Mouse (Mus musculus) heart, postnatal 25 days (tissue): ENCODE measurements at regions not wholly inside any gene's neighbourhood (a gene's known extent, or its start where the extent isn't known, plus 50 kb on each side); places are given as distances from the start of the nearest gene placed in this dataset.

Experiments
- DNase-seq: peaks from one replicate; pipeline ENCODE4 v3.0.0; 2022; ENCODE audit warnings: low spot score
- intact Hi-C: fragments of 180-260 bp; cut with DNase I; formaldehyde crosslinking; loops from one replicate; pipeline ENCODE4 v1.15.1; 2025

DNA sequence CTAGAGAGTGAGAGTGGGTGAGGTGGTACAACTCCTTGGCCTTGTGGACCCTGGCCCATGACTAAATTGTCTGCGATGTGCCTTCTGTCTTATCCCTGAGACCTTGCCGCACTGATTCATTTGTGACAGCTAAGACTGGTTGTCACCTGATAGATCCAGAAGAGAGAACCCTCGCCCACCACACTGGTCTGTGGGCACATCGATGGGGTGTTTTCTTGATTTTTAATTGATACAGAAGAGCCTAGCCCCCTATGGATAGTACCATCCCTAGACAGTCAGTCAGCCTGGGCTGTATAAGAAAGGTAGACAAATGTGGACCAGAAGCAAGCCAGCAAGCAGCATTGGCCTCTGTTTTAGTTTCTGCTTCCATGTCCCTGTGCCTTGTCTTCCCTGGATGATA, 222.9 kb downstream of the Irs2 start:
- DNase-seq, result no peak
- intact Hi-C loops, result no loop called here

GRCm38 (mm10) chr8:10784481-10784880, 223.8 kb downstream of the Irs2 start:
- no peak for DNase-seq
- intact Hi-C loops, result no loop called here

DNA sequence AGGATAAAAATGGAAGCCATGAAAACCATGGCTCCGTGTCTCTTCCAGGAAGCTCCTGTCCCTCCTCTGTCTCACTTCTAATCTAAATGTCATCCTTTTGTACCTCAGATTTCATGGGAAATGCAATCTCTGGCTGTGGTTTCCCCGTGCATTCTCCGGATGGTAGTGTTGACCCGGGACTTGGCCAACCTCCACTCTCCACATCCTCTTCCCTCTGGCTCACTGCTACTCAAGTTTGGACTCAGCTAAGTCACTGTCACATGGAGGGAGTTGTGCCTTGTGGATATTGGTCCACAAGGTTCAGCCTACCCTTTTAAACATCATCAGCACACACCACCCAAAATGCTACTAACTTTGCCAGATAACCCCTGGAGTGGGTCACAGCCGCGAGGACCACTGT, 226.4 kb downstream of the Irs2 start:
- intact Hi-C loops, result no loop called here
- DNase-seq, result no peak

DNA sequence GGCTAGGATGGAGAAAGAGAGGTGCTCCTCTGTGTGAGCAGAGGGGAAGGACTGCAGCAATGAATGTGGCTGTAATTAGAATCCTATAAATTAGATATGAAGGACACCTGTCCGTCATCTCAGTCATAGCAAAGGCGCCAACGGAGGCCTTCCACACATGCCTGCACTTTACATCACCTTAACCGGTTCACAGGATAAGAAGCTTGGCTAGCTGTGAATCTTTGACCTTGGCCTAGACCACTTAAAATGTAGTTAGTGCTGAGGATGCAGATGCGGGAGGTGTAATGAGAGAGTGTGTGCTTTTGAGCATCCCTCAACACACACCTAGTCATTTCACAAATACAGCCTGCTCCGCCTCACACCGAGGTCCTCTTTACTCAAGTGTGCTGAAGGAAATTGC, 228.6 kb downstream of the Irs2 start:
- intact Hi-C loops, result no loop called here
- no peak for DNase-seq

- DNase-seq, result no peak
- intact Hi-C loops, result no loop called here
Observed at GRCm38 (mm10) chr8:10775202-10776010, 232.9 kb downstream of the Irs2 start.

GRCm38 (mm10) chr8:10774778-10775177, 233.5 kb downstream of the Irs2 start:
- intact Hi-C loops, result no loop called here
- no peak for DNase-seq

DNA sequence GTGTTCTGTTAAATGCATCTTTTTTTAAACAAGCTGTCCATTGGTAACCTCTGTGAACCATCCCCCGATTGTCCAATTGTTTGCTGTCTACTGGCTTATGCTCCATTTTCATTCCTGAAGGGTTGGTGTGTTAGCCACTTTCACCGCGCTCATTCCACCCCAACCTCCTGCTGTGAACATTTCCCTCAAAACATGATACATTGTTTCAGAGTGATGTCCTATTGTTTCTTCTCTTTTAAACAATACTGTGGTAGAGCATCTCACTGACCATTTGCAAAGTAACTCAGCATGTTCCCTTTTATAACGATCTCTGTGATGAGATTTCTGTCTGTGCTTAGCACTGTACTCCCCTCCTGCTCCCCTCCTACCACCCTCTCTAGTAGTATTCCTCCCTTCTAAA, 240.1 kb downstream of the Irs2 start:
- intact Hi-C loops, result no loop called here

GRCm38 (mm10) chr8:10763907-10764306, 244.4 kb downstream of the Irs2 start:
- no peak for DNase-seq
- intact Hi-C loops, result no loop called here

More for the DNA sequence above, 240.1 kb downstream of the Irs2 start:
- DNase-seq, result no peak

GRCm38 (mm10) chr8:10761694-10762305, 246.5 kb downstream of the Irs2 start:
- intact Hi-C loops, result no loop called here
- DNase-seq, result no peak

DNA sequence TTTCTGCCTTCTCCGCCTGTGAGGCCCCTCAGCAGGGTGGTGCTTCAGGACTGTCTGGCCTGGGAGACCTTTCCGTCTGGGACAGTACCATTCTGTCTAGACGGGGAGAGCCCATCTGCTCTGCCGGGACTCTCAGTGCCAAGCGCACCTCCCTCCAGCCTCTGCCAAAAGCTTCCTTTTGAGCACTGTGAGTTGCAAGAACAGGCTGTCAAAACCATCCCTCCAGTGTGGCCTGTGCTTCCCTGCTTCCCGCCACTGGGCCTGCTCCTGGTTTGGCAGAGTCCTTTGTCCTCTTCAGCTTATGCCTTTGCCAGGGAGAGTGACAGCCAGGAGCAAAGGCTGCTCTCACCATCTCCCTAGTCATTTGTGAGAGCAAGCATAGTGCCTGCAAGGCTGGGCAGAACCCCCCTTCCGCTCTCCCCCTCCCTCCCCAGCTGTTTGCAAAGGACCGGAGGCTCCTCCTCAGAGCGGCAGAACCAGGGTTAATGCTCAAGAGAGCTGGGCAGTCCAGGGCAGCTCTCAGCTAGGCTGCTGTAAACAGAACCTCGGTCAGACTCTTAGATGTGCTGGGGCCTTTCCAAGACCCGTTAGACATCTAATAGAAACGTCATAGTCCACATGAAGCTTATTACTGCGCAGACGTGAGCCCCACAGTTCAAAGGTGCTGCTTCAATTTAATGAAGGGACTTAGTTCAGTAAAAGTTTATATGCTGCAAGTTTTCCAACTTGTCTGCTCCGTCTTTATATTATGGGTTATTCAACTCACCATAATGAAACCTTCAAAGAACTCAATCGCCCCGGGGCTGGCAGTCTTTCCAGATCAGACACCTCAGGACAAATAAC, 247.2 kb downstream of the Irs2 start:
- DNase-seq, result peak; percentile 8
- intact Hi-C loops, result no loop called here

DNA sequence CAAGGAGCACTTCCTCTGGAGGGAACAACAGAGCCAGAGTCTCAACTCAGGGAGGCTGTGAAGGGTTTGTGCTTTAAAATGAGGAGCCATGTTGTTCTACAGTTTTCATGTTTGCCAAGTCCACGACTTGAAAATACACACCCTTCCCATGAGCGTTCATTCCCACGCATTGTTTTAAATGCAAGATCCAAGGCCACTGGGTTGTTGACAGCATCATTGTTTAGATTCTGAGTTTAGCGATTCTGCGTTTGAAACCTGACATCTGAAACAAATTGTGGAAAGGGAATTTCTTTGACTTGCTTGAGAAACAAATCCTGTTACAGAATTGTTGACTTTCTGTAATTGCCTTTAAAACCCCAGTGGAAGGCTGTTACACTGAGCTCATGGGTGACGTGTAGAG, 248.0 kb downstream of the Irs2 start:
- intact Hi-C loops, result no loop called here

GRCm38 (mm10) chr8:10758151-10758550, 250.1 kb downstream of the Irs2 start:
- intact Hi-C loops, result no loop called here

More for the DNA sequence above, 248.0 kb downstream of the Irs2 start:
- no peak for DNase-seq

DNA sequence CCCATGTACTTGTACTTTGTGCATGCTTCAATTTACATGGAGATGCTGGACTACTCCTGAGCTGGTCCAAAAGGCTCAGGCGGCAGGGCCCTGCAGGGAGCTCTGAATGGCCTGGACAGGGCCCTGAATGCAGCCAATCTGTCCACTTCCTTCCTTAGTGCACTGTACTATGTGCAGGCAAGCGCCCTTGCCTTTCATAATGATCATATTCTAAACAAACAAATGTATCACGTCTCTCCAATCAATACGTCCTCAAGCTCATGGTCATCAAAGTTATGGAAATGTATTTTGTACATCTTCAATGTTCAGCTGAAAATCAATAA, 253.3 kb downstream of the Irs2 start:
- intact Hi-C loops, result no loop called here
- DNase-seq, result no peak

More at GRCm38 (mm10) chr8:10758151-10758550, 250.1 kb downstream of the Irs2 start:
- DNase-seq, result no peak

DNA sequence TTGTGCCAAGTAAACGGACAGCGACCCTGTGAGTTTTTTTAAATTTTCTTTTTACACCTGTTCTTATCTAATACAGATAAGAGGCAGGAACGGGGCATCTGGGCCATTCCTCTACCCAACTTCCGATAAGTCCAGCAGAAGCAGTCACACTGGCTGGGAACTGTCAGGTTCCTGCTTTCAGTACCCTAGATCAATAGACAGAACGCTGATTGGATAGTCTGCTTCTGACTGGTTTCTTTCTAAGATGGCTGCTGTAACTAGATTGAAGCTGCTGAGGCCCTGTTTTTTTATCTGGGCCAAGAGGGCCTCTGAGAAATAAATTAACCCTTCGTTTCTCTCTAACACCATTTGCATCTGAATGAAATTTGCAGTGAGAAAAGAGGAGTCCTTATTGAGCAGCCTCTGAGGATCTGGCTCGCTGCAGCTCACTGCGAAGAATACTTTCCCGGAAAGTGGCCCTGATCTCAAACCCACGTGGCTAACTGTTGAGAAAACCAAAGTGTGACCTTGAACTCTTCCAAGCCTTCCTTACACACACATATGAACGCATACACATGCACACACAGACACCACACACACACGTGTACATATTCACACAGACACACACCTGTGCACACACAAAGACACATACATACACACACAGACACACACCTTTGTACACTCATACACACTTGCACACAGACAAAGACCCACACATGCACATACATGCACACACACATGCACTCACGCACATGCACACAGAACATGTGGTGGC, 253.8 kb downstream of the Irs2 start:
- intact Hi-C loops, result no loop called here
- no peak for DNase-seq

- no peak for DNase-seq
- intact Hi-C loops, result no loop called here
Observed at GRCm38 (mm10) chr8:10753056-10753455, 255.2 kb downstream of the Irs2 start.

- intact Hi-C loops, result no loop called here
- DNase-seq, result no peak
Observed at GRCm38 (mm10) chr8:10747150-10747549, 261.1 kb downstream of the Irs2 start.

- DNase-seq, result no peak
- intact Hi-C loops, result no loop called here
Observed at GRCm38 (mm10) chr8:10743241-10743640, 265.0 kb downstream of the Irs2 start.

GRCm38 (mm10) chr8:10740837-10741236, 267.4 kb downstream of the Irs2 start:
- intact Hi-C loops, result no loop called here

GRCm38 (mm10) chr8:10738486-10739081, 269.7 kb downstream of the Irs2 start:
- intact Hi-C loops, result no loop called here
- no peak for DNase-seq

More at GRCm38 (mm10) chr8:10740837-10741236, 267.4 kb downstream of the Irs2 start:
- no peak for DNase-seq

GRCm38 (mm10) chr8:10734746-10735145, 273.5 kb downstream of the Irs2 start:
- intact Hi-C loops, result no loop called here
- no peak for DNase-seq
